Mouse (Mus musculus) left cerebral cortex, postnatal 10 days (tissue): ENCODE results near the gene P4ha1. TPM values are rescaled to one million over a fixed set of nuclear protein-coding genes. Genes with fewer than 3 reads are reported as not detected.
"Not testable (repeated sequence)": the region's sequence is repeated elsewhere in the genome, so short reads cannot be mapped to it uniquely, and the experiment has no call there.

Experiments
- DNase-seq, 2 experiments: peaks; one replicate each; pipeline ENCODE4 v3.0.0; 2021 to 2022; ENCODE audit warnings: low spot score in 2 of 2, mixed read lengths in 1 of 2; ENCODE audit errors: extremely low spot score in 1 of 2
- intact Hi-C: fragments of 180-260 bp; cut with DNase I; formaldehyde crosslinking; loops from one replicate; pipeline ENCODE4 v1.15.1; 2025
- total RNA-seq, 2 experiments: library from RNA; stranded (reverse); gene quantifications; 2 replicates each; pipeline ENCODE4 v1.2.3; 2021

Gene P4ha1
- 10 to 100 TPM; 27.6 to 29.7 TPM for total RNA-seq

GRCm38 (mm10) chr10:59323100-59323487 lies at the start of gene P4ha1:
Gene P4ha1, plus strand, starts transcription at chr10:59323296.
- intact Hi-C loops, result no loop called here
- peak; percentile 99 to 100 for DNase-seq

- intact Hi-C loops, result no loop called here
- DNase-seq, result no peak
Observed at GRCm38 (mm10) chr10:59275745-59276144, 47.4 kb upstream of the P4ha1 start.

- intact Hi-C loops, result no loop called here
- no peak for DNase-seq
Observed at GRCm38 (mm10) chr10:59277116-59277515, 46.0 kb upstream of the P4ha1 start.

GRCm38 (mm10) chr10:59277729-59278475 lies 45.2 kb upstream of the P4ha1 start:
- no peak for DNase-seq
- intact Hi-C loops, result no loop called here

GRCm38 (mm10) chr10:59283164-59283563 lies 39.9 kb upstream of the P4ha1 start:
- no peak for DNase-seq
- intact Hi-C loops, result loop anchor here (2.0 kb wide), 1 partner anchor 62 kb away; the partner anchor contains the start of genes Sept10 and Sowahc

GRCm38 (mm10) chr10:59283749-59284148 lies 39.3 kb upstream of the P4ha1 start:
- no peak for DNase-seq
- intact Hi-C loops, result loop anchor here (2.0 kb wide), 1 partner anchor 63 kb away; the partner anchor contains the start of genes Sept10 and Sowahc

GRCm38 (mm10) chr10:59285530-59285929 lies 37.6 kb upstream of the P4ha1 start:
- intact Hi-C loops, result loop anchor here (5.0 kb wide), 1 partner anchor 178 kb away; no protein-coding TSS in a partner anchor
- DNase-seq, result peak in 1 of 2 experiments; percentile 55

- intact Hi-C loops, result loop anchor here (5.0 kb wide), 1 partner anchor 180 kb away; no protein-coding TSS in a partner anchor
- DNase-seq, result no peak
Observed at GRCm38 (mm10) chr10:59287251-59287650, 35.8 kb upstream of the P4ha1 start.

GRCm38 (mm10) chr10:59287662-59288061 lies 35.4 kb upstream of the P4ha1 start:
- intact Hi-C loops, result loop anchor here (5.0 kb wide), 1 partner anchor 180 kb away; no protein-coding TSS in a partner anchor
- no peak for DNase-seq

GRCm38 (mm10) chr10:59289062-59289461 lies 34.0 kb upstream of the P4ha1 start:
- no peak for DNase-seq
- intact Hi-C loops, result loop anchor here (5.0 kb wide), 1 partner anchor 182 kb away; no protein-coding TSS in a partner anchor

GRCm38 (mm10) chr10:59291536-59291935 lies 31.6 kb upstream of the P4ha1 start:
- intact Hi-C loops, result no loop called here
- no peak for DNase-seq

GRCm38 (mm10) chr10:59292079-59292478 lies 31.0 kb upstream of the P4ha1 start:
- DNase-seq, result no peak
- intact Hi-C loops, result loop anchor here (2.0 kb wide), 1 partner anchor 479 kb away; the partner anchor contains the start of gene Sh3rf3

GRCm38 (mm10) chr10:59292558-59292957 lies 30.5 kb upstream of the P4ha1 start:
- intact Hi-C loops, result loop anchor here (2.0 kb wide), 1 partner anchor 480 kb away; the partner anchor contains the start of gene Sh3rf3

GRCm38 (mm10) chr10:59295241-59295811 lies 27.8 kb upstream of the P4ha1 start:
- intact Hi-C loops, result loop anchor here (2.0 to 5.0 kb wide), 3 partner anchors 62 to 571 kb away; no protein-coding TSS in a partner anchor
- peak; percentile 38 to 73 for DNase-seq

More at GRCm38 (mm10) chr10:59292558-59292957, 30.5 kb upstream of the P4ha1 start:
- peak; percentile 84 for DNase-seq

GRCm38 (mm10) chr10:59296261-59296660 lies 26.8 kb upstream of the P4ha1 start:
- intact Hi-C loops, result loop anchor here (5.0 kb wide), 1 partner anchor 61 kb away; no protein-coding TSS in a partner anchor
- DNase-seq, result peak; percentile 72 to 85

- intact Hi-C loops, DNase-seq: not testable (repeated sequence)
Observed at GRCm38 (mm10) chr10:59302671-59303070, 20.4 kb upstream of the P4ha1 start.

- peak in 1 of 2 experiments; percentile 36 for DNase-seq
- intact Hi-C loops, result no loop called here
Observed at GRCm38 (mm10) chr10:59308993-59309715, 13.9 kb upstream of the P4ha1 start.

GRCm38 (mm10) chr10:59310124-59310523 lies 13.0 kb upstream of the P4ha1 start:
- DNase-seq, result no peak
- intact Hi-C loops, result no loop called here
